ENCODE assay signal across 8 mouse cellular contexts in the genomic region with DNA sequence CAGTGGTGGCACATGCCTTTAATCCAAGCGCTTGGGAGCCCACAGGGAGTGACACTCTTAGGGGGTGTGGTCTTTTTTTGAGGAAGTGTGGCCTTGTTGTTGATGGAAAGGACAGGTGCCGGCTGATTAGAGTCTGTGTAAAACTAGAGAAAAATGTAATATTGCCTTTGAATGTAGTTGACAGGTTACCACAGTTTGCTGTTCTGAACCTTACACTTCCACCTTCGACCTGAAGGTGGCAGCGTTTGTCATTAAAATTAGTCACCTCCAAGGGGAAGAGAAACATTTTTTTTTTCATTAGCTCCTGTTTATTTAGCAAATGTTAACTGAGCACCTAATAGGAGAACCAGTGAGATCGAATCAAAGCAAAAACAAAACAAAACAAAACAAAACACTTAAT. TPM values are rescaled to one million over a fixed set of nuclear protein-coding genes. Genes with fewer than 3 reads are reported as not detected.
A peak's percentile ranks its signal among the peaks of the same experiment; 100 is the strongest.
DNase-seq lines count a peak whose midpoint lies in the region; ATAC-seq and TF ChIP-seq lines count a peak whose summit lies in the region.

No protein-coding gene starts in this region.

- TF ChIP-seq CTCF in layer of hippocampus, adult 2 months (conservative IDR thresholded peaks at IDR 0.05) = peak; percentile 88

- no peak overlapping the region for H3K4me3 ChIP-seq in layer of hippocampus, adult 2 months

- ATAC-seq in frontal cortex, adult (ENCODE audit: low TSS enrichment) = no peak

- no peak overlapping the region for H3K27ac ChIP-seq in layer of hippocampus, adult 2 months

- DNase-seq in frontal cortex, postnatal 25 days (ENCODE audit: low spot score in 2 of 2) = peak; percentile 62 to 64
- peak; percentile 77 for DNase-seq in CD4-positive helper T cell, adult 2 months (ENCODE audit: low read depth, low spot score)
- DNase-seq in adrenal gland, postnatal 4 days (ENCODE audit: low spot score in 2 of 2) = peak; percentile 26 to 42
- DNase-seq in forelimb bud, embryonic 11.5 days (ENCODE audit: low read depth, low spot score) = peak; percentile 72
- DNase-seq in layer of hippocampus, adult 2 months (ENCODE audit: low spot score in 2 of 2) = peak; percentile 55 to 83
- peak; percentile 43 to 82 for DNase-seq in lung, postnatal 4 days
- DNase-seq in spleen, postnatal 36 days (ENCODE audit: low spot score in 2 of 2) = peak; percentile 78 to 86

RNA-seq across cellular contexts. Expression of gene Tctn1, which starts 3.6 kb away (rescaled TPM):
- total RNA-seq in adrenal gland, postnatal 4 days (2021) = 10 to 100 TPM; 23.4 to 24.3 TPM
- total RNA-seq in layer of hippocampus, adult 2 months (2021) = 10 to 100 TPM; 15.2 TPM

RNA-seq across cellular contexts. Expression of gene Pptc7, which starts 16.3 kb away (rescaled TPM):
- 10 to 100 TPM; 33.1 to 36.7 TPM for total RNA-seq in adrenal gland, postnatal 4 days (2021)
- total RNA-seq in layer of hippocampus, adult 2 months (2021) = 10 to 100 TPM; 39.8 to 41.1 TPM
